8 mouse cellular contexts compared by ENCODE assay signal in the genomic region with DNA sequence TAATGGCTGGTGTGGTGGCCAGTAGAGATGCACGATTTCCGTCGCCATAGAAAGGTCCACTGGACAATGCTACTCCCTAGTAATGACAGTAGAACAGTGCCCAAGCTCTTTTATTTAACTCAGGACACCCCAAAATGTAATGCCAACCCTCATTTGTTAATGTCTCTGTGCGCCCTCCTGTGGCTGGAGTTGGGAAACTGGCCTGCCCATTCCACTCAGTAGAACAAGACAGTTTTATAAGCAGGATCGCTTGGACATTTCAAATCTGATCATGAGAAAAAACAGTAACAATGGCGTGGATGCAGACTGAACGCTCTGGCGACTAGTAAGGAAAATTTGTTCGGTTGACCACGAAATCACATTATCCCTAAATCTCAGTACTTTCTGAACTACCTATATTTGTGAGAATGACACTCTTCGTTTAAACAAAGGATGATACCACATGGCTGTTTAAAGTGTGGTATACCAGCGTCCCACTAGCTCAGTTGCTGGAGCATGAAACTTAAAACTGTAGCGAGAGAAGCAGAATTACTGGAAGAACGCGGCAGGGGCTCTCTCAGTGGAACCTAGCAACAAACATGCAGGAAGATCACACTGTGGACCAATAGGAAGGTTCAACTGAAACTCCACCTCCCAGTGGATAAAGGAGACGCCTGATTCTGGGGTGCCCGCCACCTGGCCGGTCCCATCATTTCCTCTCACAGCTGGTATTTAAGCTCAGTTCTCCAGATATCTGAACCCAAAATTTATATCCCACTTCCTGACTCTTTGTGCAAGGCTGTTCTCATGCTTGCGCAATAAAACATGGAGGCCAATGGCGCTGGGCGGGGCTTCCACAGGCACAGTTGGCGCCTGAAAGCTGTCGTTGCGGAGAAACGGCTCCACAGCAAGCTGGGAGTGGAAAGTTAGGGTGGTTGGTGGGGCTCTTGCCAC. TPM values are rescaled to one million over a fixed set of nuclear protein-coding genes. Genes with fewer than 3 reads are reported as not detected.
DNase-seq lines count a peak whose midpoint lies in the region; ATAC-seq and TF ChIP-seq lines count a peak whose summit lies in the region.

No protein-coding gene starts in this region.

- H3K79me3 ChIP-seq in C2C12 (ENCODE audit: low read depth): no peaks in the 10 kb centered on the region

- peak; percentile 88 for DNase-seq in brain, adult 2 months (ENCODE audit: low read depth, low spot score)
- peak; percentile 52 to 80 for DNase-seq in spleen, postnatal 10 days (ENCODE audit: low spot score in 2 of 2)

- no peaks in the 10 kb centered on the region for H3K36me3 ChIP-seq in C2C12 (ENCODE audit: control insufficient read depth, insufficient read depth)
- H3K36me3 ChIP-seq in heart, embryonic 12.5 days: no peaks in the 10 kb centered on the region
- H3K36me3 ChIP-seq in kidney, embryonic 16.5 days (ENCODE audit: insufficient read depth, low read length): no peaks in the 10 kb centered on the region
- no peaks in the 10 kb centered on the region for H3K36me3 ChIP-seq in limb, embryonic 15.5 days
- no peaks in the 10 kb centered on the region for H3K36me3 ChIP-seq in midbrain, embryonic 16.5 days (ENCODE audit: control insufficient read depth, insufficient read depth, low read length)

- peak; percentile 96 for ATAC-seq in erythroblast, adult 5-6 weeks (replicated peaks; ENCODE audit: low FRiP score, poor library complexity, severe bottlenecking)
- peak; percentile 85 for ATAC-seq in heart, embryonic 12.5 days (ENCODE audit: insufficient number of reproducible peaks, low FRiP score)
- ATAC-seq in kidney, embryonic 16.5 days (ENCODE audit: low FRiP score, low TSS enrichment): peak; percentile 85
- ATAC-seq in limb, embryonic 15.5 days (ENCODE audit: insufficient number of reproducible peaks, low FRiP score, low TSS enrichment, low read depth): 0 out of 2 replicates have a peak, but pooled peaks have one; percentile 73
- peak; percentile 95 for ATAC-seq in midbrain, embryonic 16.5 days

- peak overlapping the region; percentile 71 for H3K27ac ChIP-seq in heart, embryonic 12.5 days (ENCODE audit: poor library complexity, severe bottlenecking)
- H3K27ac ChIP-seq in kidney, embryonic 16.5 days (ENCODE audit: low read length): peak overlapping the region; percentile 94
- H3K27ac ChIP-seq in limb, embryonic 15.5 days: peak overlapping the region; percentile 93
- peak overlapping the region; percentile 91 for H3K27ac ChIP-seq in midbrain, embryonic 16.5 days (ENCODE audit: low read length)

- peak overlapping the region; percentile 72 for H3K4me2 ChIP-seq in heart, embryonic 12.5 days
- H3K4me2 ChIP-seq in kidney, embryonic 16.5 days (replicated peaks; ENCODE audit: low read depth, low read length): peak overlapping the region; percentile 58
- peak overlapping the region; percentile 46 for H3K4me2 ChIP-seq in limb, embryonic 15.5 days
- peak overlapping the region; percentile 59 for H3K4me2 ChIP-seq in midbrain, embryonic 16.5 days (ENCODE audit: low read length)

- no peak overlapping the region for H3K4me3 ChIP-seq in C2C12 (ENCODE audit: insufficient read depth, poor library complexity, severe bottlenecking)
- peak overlapping the region; percentile 55 for H3K4me3 ChIP-seq in heart, embryonic 12.5 days
- H3K4me3 ChIP-seq in kidney, embryonic 16.5 days (ENCODE audit: low read length): peak overlapping the region; percentile 52
- H3K4me3 ChIP-seq in limb, embryonic 15.5 days: peak overlapping the region; percentile 41
- peak overlapping the region; percentile 42 for H3K4me3 ChIP-seq in midbrain, embryonic 16.5 days (ENCODE audit: low read depth, low read length)

- 19% methylated on average over 25 of the region's 25 CpGs for WGBS in heart, embryonic 12.5 days
- WGBS in kidney, embryonic 16.5 days: 27% methylated on average over 25 of the region's 25 CpGs
- WGBS in limb, embryonic 15.5 days: 23% methylated on average over 25 of the region's 25 CpGs
- 22% methylated on average over 25 of the region's 25 CpGs for WGBS in midbrain, embryonic 16.5 days

- peak overlapping the region; percentile 41; the same call in 1 of the 2 replicates for H3K9ac ChIP-seq in heart, embryonic 12.5 days
- H3K9ac ChIP-seq in kidney, embryonic 16.5 days (replicated peaks; ENCODE audit: low read length): peak overlapping the region; percentile 53
- H3K9ac ChIP-seq in limb, embryonic 15.5 days: 0 out of 2 replicates have a peak overlapping the region, but pooled peaks have one; percentile 26
- H3K9ac ChIP-seq in midbrain, embryonic 16.5 days (ENCODE audit: low read depth, low read length): peak overlapping the region; percentile 64

- H3K9me3 ChIP-seq in heart, embryonic 12.5 days (replicated peaks): no peaks in the 10 kb centered on the region
- no peaks in the 10 kb centered on the region for H3K9me3 ChIP-seq in kidney, embryonic 16.5 days (ENCODE audit: low read length)
- H3K9me3 ChIP-seq in limb, embryonic 15.5 days: no peaks in the 10 kb centered on the region
- no peaks in the 10 kb centered on the region for H3K9me3 ChIP-seq in midbrain, embryonic 16.5 days (replicated peaks; ENCODE audit: control insufficient read depth, low read length, poor library complexity, severe bottlenecking)

- peak overlapping the region; percentile 54 for H3ac ChIP-seq in C2C12 (ENCODE audit: control insufficient read depth, insufficient read length, low read depth)

- no peaks in the 10 kb centered on the region for H3K27me3 ChIP-seq in C2C12 (ENCODE audit: control insufficient read depth, insufficient read depth, insufficient read length)
- no peaks in the 10 kb centered on the region for H3K27me3 ChIP-seq in heart, embryonic 12.5 days (replicated peaks)
- no peaks in the 10 kb centered on the region for H3K27me3 ChIP-seq in kidney, embryonic 16.5 days (ENCODE audit: insufficient read depth, low read length)
- 0 out of 2 replicates have a peak, but pooled peaks cover 2% of the 10 kb centered on the region for H3K27me3 ChIP-seq in limb, embryonic 15.5 days
- H3K27me3 ChIP-seq in midbrain, embryonic 16.5 days (ENCODE audit: control insufficient read depth, insufficient read depth, low read depth, low read length): no peaks in the 10 kb centered on the region

- no peaks in the 10 kb centered on the region for H3K79me2 ChIP-seq in C2C12 (ENCODE audit: control insufficient read depth, insufficient read depth)

- peaks cover 6% of the 10 kb centered on the region; the same call in 1 of the 2 replicates for H3K4me1 ChIP-seq in heart, embryonic 12.5 days (replicated peaks)
- H3K4me1 ChIP-seq in kidney, embryonic 16.5 days (ENCODE audit: insufficient read depth, low read length): 0 out of 2 replicates have a peak, but pooled peaks cover 3% of the 10 kb centered on the region
- H3K4me1 ChIP-seq in limb, embryonic 15.5 days: peaks cover 3% of the 10 kb centered on the region; the same call in 1 of the 2 replicates
- no peaks in the 10 kb centered on the region; the same call in 1 of the 2 replicates for H3K4me1 ChIP-seq in midbrain, embryonic 16.5 days (ENCODE audit: control insufficient read depth, insufficient read depth, low read length)

- no peak for TF ChIP-seq CTCF in C2C12 (IDR thresholded peaks at IDR 0.05; ENCODE audit: control insufficient read depth, insufficient read depth, insufficient read length)

TF ChIP-seq in C2C12, 6 proteins besides CTCF, POLR2A, EP300 and RAD21:
- TF ChIP-seq MYOG (IDR thresholded peaks at IDR 0.05; ENCODE audit: control insufficient read depth, extremely low read depth, insufficient read length): no peak
- no peak for TF ChIP-seq FOSL1 (IDR thresholded peaks at IDR 0.05; ENCODE audit: insufficient read depth, low read length, poor library complexity, severe bottlenecking)
- TF ChIP-seq CEBPB (IDR thresholded peaks at IDR 0.05; ENCODE audit: low read depth): peak; percentile 94

RNA-seq across cellular contexts. Expression of a gene that starts 24.9 kb away (rescaled TPM):
- 176 TPM for polyA plus RNA-seq in C2C12 (2012; fragmentation: generic; extraction: Trizol)
- total RNA-seq in erythroblast, adult 5-6 weeks (2015; ENCODE audit: low replicate concordance): 63.5 and 86.1 TPM in 2 replicates
- 42.3 and 53.1 TPM in 2 replicates for total RNA-seq in erythroblast, adult 5-6 weeks (2017; ENCODE audit: low replicate concordance)
- polyA plus RNA-seq in heart, embryonic 12.5 days (2016; fragmentation: Nextera tagmentation; extraction: Ambion mirVana): 414 and 428 TPM in 2 replicates
- polyA plus RNA-seq in kidney, embryonic 16.5 days (2015; fragmentation: Nextera tagmentation; extraction: Ambion mirVana): 572 and 599 TPM in 2 replicates
- 468 and 499 TPM in 2 replicates for polyA plus RNA-seq in limb, embryonic 15.5 days (2015; fragmentation: Nextera tagmentation; extraction: Ambion mirVana)
- polyA plus RNA-seq in midbrain, embryonic 16.5 days (2015; fragmentation: Nextera tagmentation; extraction: Ambion mirVana): 216 and 226 TPM in 2 replicates
